Mouse (Mus musculus) ES-Bruce4 (cell line): Measurements from ENCODE around the gene Cryzl1.

Experiments used
- CTCF ChIP-seq: IDR thresholded peaks from one replicate; pipeline ENCODE4 v1.8.1; 2011; ENCODE audit warnings: low read depth, low read length
- POLR2A ChIP-seq: IDR thresholded peaks from one replicate; pipeline ENCODE4 v1.8.1; 2011; ENCODE audit warnings: low read length; ENCODE audit not compliant: insufficient read depth

GRCm38 (mm10) chr16:91710241-91710640 is 18.5 kb downstream of the Cryzl1 start:
- TF ChIP-seq CTCF (no peak), POLR2A (no peak)
